Mouse (Mus musculus) cerebellum, postnatal 10 days (tissue): ENCODE data around the gene Arpc4.
"Not testable (repeated sequence)": the region's sequence is repeated elsewhere in the genome, so short reads cannot be mapped to it uniquely, and the experiment has no call there.

Experiments
- DNase-seq, 2 experiments: peaks; one replicate each; pipeline ENCODE4 v3.0.0; 2021; ENCODE audit warnings: mixed read lengths in 2 of 2

Gene Arpc4

GRCm38 (mm10) chr6:113377496-113378385, at the start of gene Arpc4, which contains the start of gene Tada3:
Gene Arpc4 (plus strand): TSS chr6:113378115.
Gene Tada3 (minus strand): TSS chr6:113377883.
- DNase-seq, result peak; percentile 92 to 96

- no peak for DNase-seq
Observed at GRCm38 (mm10) chr6:113329396-113329795, 48.5 kb upstream of the Arpc4 start.

GRCm38 (mm10) chr6:113330547-113330946, 47.4 kb upstream of the Arpc4 start:
- DNase-seq, result no peak

GRCm38 (mm10) chr6:113331721-113332120, 46.2 kb upstream of the Arpc4 start:
- DNase-seq, result no peak

GRCm38 (mm10) chr6:113332734-113333133, 45.2 kb upstream of the Arpc4 start:
- not testable (repeated sequence) for DNase-seq

- DNase-seq, result peak; percentile 62 to 71
Observed at GRCm38 (mm10) chr6:113333137-113333950, 44.6 kb upstream of the Arpc4 start.

GRCm38 (mm10) chr6:113334216-113334615, 43.7 kb upstream of the Arpc4 start:
- no peak for DNase-seq

- DNase-seq, result peak; percentile 32 to 36
Observed at GRCm38 (mm10) chr6:113336852-113337620, 40.9 kb upstream of the Arpc4 start.

- DNase-seq, result no peak
Observed at GRCm38 (mm10) chr6:113341574-113341973, 36.3 kb upstream of the Arpc4 start.

- no peak for DNase-seq
Observed at GRCm38 (mm10) chr6:113342297-113342696, 35.6 kb upstream of the Arpc4 start.

GRCm38 (mm10) chr6:113343177-113344092, 34.5 kb upstream of the Arpc4 start, which contains the start of gene Camk1:
Gene Camk1 (minus strand): TSS chr6:113343984.
- DNase-seq, result peak; percentile 65 to 76

GRCm38 (mm10) chr6:113344321-113344720, 33.6 kb upstream of the Arpc4 start:
- DNase-seq, result peak; percentile 68 to 77

GRCm38 (mm10) chr6:113346897-113347296, 31.0 kb upstream of the Arpc4 start:
- DNase-seq, result no peak

GRCm38 (mm10) chr6:113350538-113350937, 27.4 kb upstream of the Arpc4 start:
- no peak for DNase-seq

GRCm38 (mm10) chr6:113351161-113351560, 26.8 kb upstream of the Arpc4 start:
- no peak for DNase-seq

- no peak for DNase-seq
Observed at GRCm38 (mm10) chr6:113351653-113352052, 26.3 kb upstream of the Arpc4 start.

GRCm38 (mm10) chr6:113352820-113353219, 25.1 kb upstream of the Arpc4 start:
- DNase-seq, result no peak

- no peak for DNase-seq
Observed at GRCm38 (mm10) chr6:113353696-113354095, 24.2 kb upstream of the Arpc4 start.

- DNase-seq, result no peak
Observed at GRCm38 (mm10) chr6:113361476-113361875, 16.4 kb upstream of the Arpc4 start.

GRCm38 (mm10) chr6:113362241-113362640, 15.7 kb upstream of the Arpc4 start:
- DNase-seq, result no peak

- no peak for DNase-seq
Observed at GRCm38 (mm10) chr6:113364518-113365135, 13.3 kb upstream of the Arpc4 start.
